Mouse (Mus musculus) bone marrow, adult 2 months (tissue): ENCODE results near the gene Borcs6. TPM values are rescaled to one million over a fixed set of nuclear protein-coding genes. Genes with fewer than 3 reads are reported as not detected.

ENCODE experiments used
- H3K27ac ChIP-seq: fragments of 200-500 bp; 2 replicates; pipeline ENCODE4 v1.5.1; 2012; ENCODE audit warnings: low read depth, mild to moderate bottlenecking, control low read depth, inconsistent platforms, low read length; ENCODE audit not compliant: control insufficient read depth, poor library complexity, insufficient read depth
- H3K4me1 ChIP-seq: fragments of 200-500 bp; 2 replicates; pipeline ENCODE4 v1.6.1; 2011; ENCODE audit warnings: low read length; ENCODE audit not compliant: control insufficient read depth, insufficient read depth
- H3K4me3 ChIP-seq: fragments of 200-500 bp; replicated peaks from 2 replicates; pipeline ENCODE3; 2011; ENCODE audit warnings: mild to moderate bottlenecking, low read depth, low read length, control low read depth; ENCODE audit not compliant: control insufficient read depth
- CTCF ChIP-seq: fragments of 200-500 bp; IDR thresholded peaks from 2 replicates; pipeline ENCODE4 v1.5.1; 2011; ENCODE audit warnings: low read length, control low read depth; ENCODE audit not compliant: control insufficient read depth, insufficient read depth
- POLR2A ChIP-seq: fragments of 200-500 bp; IDR thresholded peaks from 2 replicates; pipeline ENCODE4 v1.6.1; 2011; ENCODE audit warnings: low read depth, mild to moderate bottlenecking, control low read depth, low read length, borderline replicate concordance; ENCODE audit not compliant: control insufficient read depth
- WGBS: fragments of 180-500 bp; shearing (Covaris S2); methylation state at CpG from one replicate; pipeline ENCODE4 v1.1.7; 2018; 5-methylcytosine and 5-hydroxymethylcytosine counted together
- polyA plus RNA-seq: library from polyadenylated mRNA; stranded (reverse); fragments of >200 nt; gene quantifications from 2 replicates; pipeline ENCODE4 v1.2.4, GENCODE M21; 2011; ENCODE audit warnings: low replicate concordance; ENCODE audit not compliant: missing spikeins, insufficient read depth, insufficient read length

Borcs6 gene
- polyA plus RNA-seq, 1 experiment: 18.4 TPM

DNA sequence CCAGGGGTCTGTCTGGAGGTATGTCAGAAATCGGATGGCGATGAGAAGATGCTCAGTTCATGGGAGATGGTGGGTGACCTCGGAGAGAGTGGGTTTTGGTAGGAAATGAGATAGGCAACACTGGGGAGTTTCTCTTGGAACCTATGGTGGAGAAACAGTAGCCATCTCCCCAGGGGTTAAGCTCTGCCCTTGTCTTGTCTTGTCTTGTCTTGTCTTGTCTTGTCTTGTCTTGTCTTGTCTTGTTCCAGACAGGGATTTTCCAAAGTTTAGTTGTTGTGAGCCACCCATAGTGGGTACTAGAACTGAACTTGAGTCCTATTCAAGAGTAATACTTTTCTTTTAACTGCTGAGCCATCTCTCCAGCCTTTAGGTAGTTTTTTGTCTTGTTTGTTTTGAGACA is 33.0 kb upstream of the Borcs6 start:
- 83% methylated on average over 3 of the region's 3 CpGs for WGBS
- no peak overlapping the region for H3K4me3 ChIP-seq
- TF ChIP-seq CTCF (no peak), POLR2A (no peak)

DNA sequence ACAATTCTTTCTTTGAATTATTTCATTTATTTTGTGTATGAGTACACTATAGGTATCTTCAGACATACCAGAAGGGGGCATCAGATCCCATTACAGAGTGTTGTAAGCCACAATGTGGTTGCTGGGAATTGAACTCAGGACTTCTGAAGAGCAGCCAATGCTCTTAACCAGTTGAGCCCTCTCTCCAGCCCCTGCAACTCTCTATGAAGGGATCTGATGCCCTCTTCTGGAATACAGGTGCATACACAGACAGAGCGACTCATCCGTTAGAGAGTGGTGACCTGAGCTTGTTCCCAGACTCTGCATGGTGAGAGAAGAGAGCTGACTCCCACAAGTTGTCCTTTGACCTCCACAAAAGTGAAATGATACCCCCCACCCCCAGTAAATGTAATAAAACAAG is 30.7 kb upstream of the Borcs6 start:
- no peak overlapping the region for H3K4me3 ChIP-seq
- WGBS: 71% methylated on average over 2 of the region's 2 CpGs
- no peak for TF ChIP-seq POLR2A
- TF ChIP-seq CTCF: peak; percentile 16; the same call in 1 of the 2 replicates
- no peak overlapping the region for H3K27ac ChIP-seq
- H3K4me1 ChIP-seq: peaks cover 3% of the 10 kb centered on the region; the same call in 1 of the 2 replicates

More for the DNA sequence above, 33.0 kb upstream of the Borcs6 start:
- Histone ChIP-seq H3K27ac (no peak overlapping the region), H3K4me1 (no peaks in the 10 kb centered on the region; the same call in 1 of the 2 replicates)

GRCm38 (mm10) chr11:69033552-69033951 is 26.0 kb upstream of the Borcs6 start:
- 44% methylated on average over 9 of the region's 9 CpGs for WGBS
- no peak for TF ChIP-seq POLR2A
- TF ChIP-seq CTCF: no peak
- H3K4me3 ChIP-seq: peak overlapping the region; percentile 6
- peak overlapping the region; percentile 76 for H3K27ac ChIP-seq
- peaks cover 9% of the 10 kb centered on the region; the same call in 1 of the 2 replicates for H3K4me1 ChIP-seq

GRCm38 (mm10) chr11:69034585-69034984 is 24.9 kb upstream of the Borcs6 start:
- Histone ChIP-seq H3K4me1 (peaks cover 9% of the 10 kb centered on the region; the same call in 1 of the 2 replicates), H3K27ac (peak overlapping the region; percentile 23; the same call in 1 of the 2 replicates), H3K4me3 (no peak overlapping the region)
- 92% methylated on average over 3 of the region's 3 CpGs for WGBS
- TF ChIP-seq CTCF (no peak), POLR2A (no peak)

DNA sequence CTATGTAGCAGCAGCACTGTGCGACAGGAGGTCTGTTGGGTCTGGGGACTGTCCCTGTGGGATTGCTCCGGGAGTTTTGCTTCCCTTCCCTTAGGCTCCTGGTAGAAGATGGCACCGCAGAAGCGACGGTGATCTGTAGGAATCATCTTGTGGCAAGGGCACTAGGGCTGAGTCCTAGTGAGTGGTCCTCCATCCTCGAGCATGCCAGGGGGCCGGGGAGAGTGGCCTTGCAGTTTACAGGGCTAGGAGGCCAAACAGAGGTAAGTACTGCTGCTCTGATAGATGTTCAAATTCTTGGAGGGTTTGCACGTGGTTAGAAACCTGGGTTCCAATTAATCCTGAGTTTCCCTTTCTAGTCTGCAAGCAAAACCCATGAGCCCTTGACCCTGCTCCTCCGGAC is 24.1 kb upstream of the Borcs6 start:
- Histone ChIP-seq H3K4me1 (peaks cover 9% of the 10 kb centered on the region; the same call in 1 of the 2 replicates), H3K4me3 (no peak overlapping the region), H3K27ac (peak overlapping the region; percentile 18; the same call in 1 of the 2 replicates)
- 87% methylated on average over 9 of the region's 9 CpGs for WGBS
- TF ChIP-seq CTCF (no peak), POLR2A (no peak)

- Histone ChIP-seq H3K4me1 (peaks cover 9% of the 10 kb centered on the region; the same call in 1 of the 2 replicates), H3K4me3 (peak overlapping the region; percentile 29), H3K27ac (peak overlapping the region; percentile 18; the same call in 1 of the 2 replicates)
- 3% methylated on average over 8 of the region's 8 CpGs for WGBS
- TF ChIP-seq POLR2A: no peak
- TF ChIP-seq CTCF: peak; percentile 94
Measured at GRCm38 (mm10) chr11:69035849-69036248, 23.7 kb upstream of the Borcs6 start.

GRCm38 (mm10) chr11:69036486-69037230 is 22.9 kb upstream of the Borcs6 start:
- TF ChIP-seq POLR2A (no peak), CTCF (no peak)
- Histone ChIP-seq H3K4me1 (peaks cover 9% of the 10 kb centered on the region; the same call in 1 of the 2 replicates), H3K27ac (peak overlapping the region; percentile 37), H3K4me3 (peak overlapping the region; percentile 74)
- WGBS: 9% methylated on average over 20 of the region's 20 CpGs

GRCm38 (mm10) chr11:69037231-69038061 is 22.1 kb upstream of the Borcs6 start:
- Histone ChIP-seq H3K4me1 (peaks cover 9% of the 10 kb centered on the region; the same call in 1 of the 2 replicates), H3K4me3 (peak overlapping the region; percentile 74), H3K27ac (peak overlapping the region; percentile 37)
- TF ChIP-seq POLR2A (no peak), CTCF (no peak)
- under 1% methylated on average over 34 of the region's 34 CpGs for WGBS
